Mouse (Mus musculus) neural tube, embryonic 15.5 days (tissue): ENCODE data around the gene Cd200. TPM values are rescaled to one million over a fixed set of nuclear protein-coding genes. Genes with fewer than 3 reads are reported as not detected.

ENCODE experiments used
- ATAC-seq: fragments of 200-750 bp; cut with Nextera tagmentation; 2 replicates; pipeline ENCODE4 v1.8.0; 2017; ENCODE audit warnings: mild to moderate bottlenecking, moderate TSS enrichment, moderate library complexity; ENCODE audit not compliant: low FRiP score
- H3K27ac ChIP-seq: fragments of 300-500 bp; sonication (generic); replicated peaks from 2 replicates; pipeline ENCODE4 v1.5.1; 2015; ENCODE audit warnings: mild to moderate bottlenecking, inconsistent platforms
- H3K27me3 ChIP-seq: fragments of 300-500 bp; sonication (generic); replicated peaks from 2 replicates; pipeline ENCODE4 v1.6.1; 2015; ENCODE audit warnings: inconsistent platforms
- H3K36me3 ChIP-seq: fragments of 300-500 bp; sonication (generic); 2 replicates; pipeline ENCODE4 v1.6.1; 2015; ENCODE audit warnings: inconsistent platforms
- H3K4me1 ChIP-seq: fragments of 300-500 bp; sonication (generic); 2 replicates; pipeline ENCODE4 v1.6.1; 2015; ENCODE audit warnings: inconsistent platforms
- H3K4me2 ChIP-seq: fragments of 300-500 bp; sonication (generic); 2 replicates; pipeline ENCODE4 v1.6.1; 2015; ENCODE audit warnings: inconsistent platforms, mild to moderate bottlenecking, moderate library complexity
- H3K4me3 ChIP-seq: fragments of 300-500 bp; sonication (generic); replicated peaks from 2 replicates; pipeline ENCODE4 v1.5.1; 2015; ENCODE audit warnings: mild to moderate bottlenecking, inconsistent platforms
- H3K9ac ChIP-seq: fragments of 300-500 bp; sonication (generic); replicated peaks from 2 replicates; pipeline ENCODE4 v1.6.1; 2015; ENCODE audit warnings: mild to moderate bottlenecking, inconsistent platforms
- H3K9me3 ChIP-seq: fragments of 300-500 bp; sonication (generic); replicated peaks from 2 replicates; pipeline ENCODE4 v1.6.1; 2016; ENCODE audit warnings: inconsistent platforms
- WGBS: fragments of 180-500 bp; shearing (Covaris S2); methylation state at CpG from one replicate; pipeline ENCODE4 v1.1.7; 2015; ENCODE audit warnings: mixed read lengths; 5-methylcytosine and 5-hydroxymethylcytosine counted together
- polyA plus RNA-seq: library from polyadenylated mRNA; unstranded; fragments of >200 nt; fragmentation: Nextera tagmentation; extraction: Ambion mirVana; gene quantifications from 2 replicates; pipeline ENCODE4 v1.2.1, GENCODE M21; 2015

Gene Cd200
- polyA plus RNA-seq, 1 experiment from 2014 or later, result 354 TPM

DNA sequence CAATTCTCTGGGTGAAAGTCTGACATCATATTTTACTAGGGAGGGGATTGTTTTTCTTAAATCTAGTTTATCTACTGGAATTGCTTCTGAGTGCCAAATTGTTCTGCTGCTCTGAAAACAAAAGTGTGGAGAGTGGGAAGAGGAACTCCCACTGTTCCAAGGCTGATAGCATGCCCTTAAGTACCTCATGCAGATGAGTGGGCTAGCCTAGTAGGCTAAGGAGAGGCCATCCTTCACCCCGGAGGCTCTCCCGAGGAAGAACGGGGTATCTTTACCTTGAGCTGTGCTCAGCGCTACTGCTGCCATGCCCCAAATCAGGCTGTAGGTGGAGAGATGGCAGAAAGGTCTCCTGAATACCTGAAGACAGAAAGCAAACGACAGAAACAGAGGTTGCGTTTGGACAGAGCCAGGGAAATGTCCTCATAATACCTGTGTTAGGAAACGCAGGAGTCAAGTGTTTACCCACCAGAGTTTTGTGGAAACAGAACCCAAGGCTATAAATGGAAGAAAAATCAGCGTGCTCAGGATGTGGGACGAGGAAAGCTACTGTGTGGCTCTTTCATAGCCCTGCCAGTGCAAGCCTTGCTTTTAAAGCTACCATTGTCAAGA is 8.8 kb downstream of the Cd200 start:
- no peak for ATAC-seq
- Histone ChIP-seq H3K36me3 (peaks cover 29% of the 10 kb centered on the region), H3K9ac (no peak overlapping the region), H3K4me1 (0 out of 2 replicates have a peak, but pooled peaks cover 4% of the 10 kb centered on the region), H3K27me3 (no peaks in the 10 kb centered on the region), H3K4me2 (no peak overlapping the region), H3K9me3 (no peaks in the 10 kb centered on the region), H3K4me3 (no peak overlapping the region), H3K27ac (no peak overlapping the region)
- 75% methylated on average over 9 of the region's 9 CpGs for WGBS

DNA sequence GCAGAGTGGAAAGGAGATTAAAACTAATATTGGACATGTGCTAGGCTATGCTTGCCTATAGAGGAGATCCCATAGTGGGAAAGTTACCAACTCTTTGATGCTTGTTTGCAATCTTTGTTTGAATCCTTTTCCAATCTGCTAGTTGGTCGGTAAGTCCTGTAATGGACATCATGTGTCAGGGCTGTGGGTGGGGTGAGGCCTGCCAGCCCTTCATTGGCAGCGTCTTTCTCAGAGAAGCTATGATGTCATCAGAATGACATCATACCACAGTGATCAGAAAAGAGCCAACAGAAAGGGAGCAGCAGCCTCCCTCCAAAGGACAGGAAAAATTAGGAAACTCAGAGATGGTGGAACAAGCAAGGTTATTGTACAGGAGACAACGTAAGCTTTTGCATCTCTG is 9.4 kb downstream of the Cd200 start:
- no peak overlapping the region for H3K4me3 ChIP-seq
- no peak overlapping the region for H3K9ac ChIP-seq
- H3K4me2 ChIP-seq, result no peak overlapping the region
- 88% methylated on average over 3 of the region's 3 CpGs for WGBS
- peaks cover 36% of the 10 kb centered on the region for H3K36me3 ChIP-seq
- no peak overlapping the region for H3K27ac ChIP-seq
- no peaks in the 10 kb centered on the region for H3K27me3 ChIP-seq
- 0 out of 2 replicates have a peak, but pooled peaks cover 4% of the 10 kb centered on the region for H3K4me1 ChIP-seq
- ATAC-seq, result no peak
- H3K9me3 ChIP-seq, result no peaks in the 10 kb centered on the region

DNA sequence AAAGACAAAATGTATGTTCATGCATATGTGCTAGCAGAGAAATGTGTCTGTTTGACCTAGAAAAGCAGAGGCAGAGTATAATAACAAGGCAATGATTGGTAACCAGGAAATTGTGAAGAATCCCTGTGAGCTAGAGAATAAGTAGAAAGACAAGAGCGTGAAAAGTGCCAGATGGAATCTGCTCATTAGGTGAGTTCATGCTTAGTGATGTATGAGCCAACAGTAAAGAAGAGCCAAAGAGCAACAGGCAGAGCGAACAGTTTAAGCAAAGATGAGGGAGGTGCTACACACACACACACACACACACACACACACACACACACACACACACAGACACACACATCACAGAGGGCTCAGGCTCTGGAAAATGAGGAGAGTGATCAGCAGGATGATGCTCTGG is 11.4 kb downstream of the Cd200 start:
- 76% methylated on average over 2 of the region's 2 CpGs for WGBS
- Histone ChIP-seq H3K9ac (no peak overlapping the region), H3K9me3 (no peaks in the 10 kb centered on the region), H3K4me3 (no peak overlapping the region), H3K4me2 (no peak overlapping the region), H3K36me3 (peaks cover 44% of the 10 kb centered on the region), H3K4me1 (0 out of 2 replicates have a peak, but pooled peaks cover 4% of the 10 kb centered on the region), H3K27me3 (no peaks in the 10 kb centered on the region), H3K27ac (no peak overlapping the region)
- no peak for ATAC-seq

DNA sequence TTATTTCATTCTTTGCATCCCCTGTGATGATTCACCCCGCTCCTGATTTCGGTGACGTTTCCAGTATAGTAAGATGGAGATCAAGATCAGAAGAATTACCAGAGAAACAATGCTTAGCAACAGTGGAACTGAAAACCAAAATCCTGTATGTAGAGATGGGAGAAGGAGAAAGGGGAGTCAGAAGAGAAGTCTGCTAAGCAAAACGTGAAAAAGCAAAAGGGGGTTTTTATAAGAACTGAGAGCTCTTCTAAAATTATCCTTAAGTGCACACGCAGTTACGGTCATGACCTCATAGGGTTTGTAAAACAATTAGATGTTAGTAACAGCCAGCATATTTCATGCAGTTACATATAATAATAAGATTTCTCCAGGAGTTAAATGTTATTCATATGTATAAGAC is 16.6 kb downstream of the Cd200 start:
- Histone ChIP-seq H3K4me2 (no peak overlapping the region), H3K36me3 (peaks cover 55% of the 10 kb centered on the region), H3K27ac (no peak overlapping the region), H3K9ac (no peak overlapping the region), H3K27me3 (no peaks in the 10 kb centered on the region), H3K4me3 (no peak overlapping the region), H3K9me3 (no peaks in the 10 kb centered on the region), H3K4me1 (no peaks in the 10 kb centered on the region)
- no peak for ATAC-seq
- WGBS, result 93% methylated on average over 6 of the region's 6 CpGs

DNA sequence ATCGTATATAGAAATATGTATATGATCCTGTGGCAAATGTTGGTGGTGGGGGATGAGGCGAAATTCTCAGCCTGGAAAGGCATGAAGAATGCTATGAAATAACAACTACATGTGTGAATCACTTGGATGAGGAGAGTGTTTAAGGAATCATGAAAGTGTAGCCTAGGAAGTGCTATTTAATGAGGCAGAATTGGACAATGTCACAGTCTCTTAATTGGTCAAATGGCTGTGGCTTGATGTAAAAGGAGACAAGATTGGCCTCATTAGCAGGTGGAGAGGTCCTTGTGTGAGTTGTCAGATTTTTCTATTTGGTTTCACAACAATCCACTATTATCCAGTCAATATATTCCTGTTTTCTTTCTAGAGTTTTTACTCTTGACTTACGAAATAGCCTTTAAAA is 17.2 kb downstream of the Cd200 start:
- WGBS, result 97% methylated on average over 3 of the region's 3 CpGs
- no peak for ATAC-seq
- H3K27me3 ChIP-seq, result no peaks in the 10 kb centered on the region
- H3K9ac ChIP-seq, result no peak overlapping the region
- peaks cover 53% of the 10 kb centered on the region for H3K36me3 ChIP-seq
- H3K4me1 ChIP-seq, result no peaks in the 10 kb centered on the region
- H3K9me3 ChIP-seq, result no peaks in the 10 kb centered on the region
- H3K4me3 ChIP-seq, result no peak overlapping the region
- H3K27ac ChIP-seq, result no peak overlapping the region
- no peak overlapping the region for H3K4me2 ChIP-seq

DNA sequence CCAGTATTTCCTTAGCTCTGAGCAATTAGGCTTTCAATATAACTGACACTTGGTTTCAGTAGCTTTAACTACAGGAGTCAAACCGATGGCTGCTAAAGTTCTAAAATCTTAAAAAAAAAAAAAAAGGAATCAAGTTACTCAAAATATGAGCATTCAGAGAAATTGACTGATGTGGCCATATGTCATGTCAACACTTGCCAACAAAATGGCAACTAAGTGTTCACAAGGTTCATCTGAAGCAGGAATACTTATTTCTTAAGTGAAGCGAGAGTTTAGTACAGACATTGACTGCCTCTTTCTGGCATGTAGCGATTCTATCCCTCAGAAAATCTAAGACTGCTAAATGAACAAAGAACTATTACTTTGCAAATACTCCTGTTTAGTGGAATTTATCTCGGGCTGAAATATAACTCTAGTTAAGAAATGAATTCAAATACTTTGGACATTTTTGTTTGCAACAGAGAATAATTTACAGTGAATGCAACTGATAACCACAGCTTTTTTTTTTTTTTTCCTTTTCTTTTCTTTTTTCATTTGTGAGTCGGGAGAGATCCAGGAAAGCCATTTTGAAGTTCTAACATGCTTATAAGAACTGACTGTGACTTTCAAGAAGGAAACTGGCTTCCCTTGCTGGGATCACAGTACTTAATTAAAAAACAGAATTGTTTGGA is 18.4 kb downstream of the Cd200 start:
- Histone ChIP-seq H3K4me1 (no peaks in the 10 kb centered on the region), H3K9me3 (no peaks in the 10 kb centered on the region), H3K9ac (no peak overlapping the region), H3K36me3 (peaks cover 43% of the 10 kb centered on the region), H3K4me3 (no peak overlapping the region), H3K27ac (no peak overlapping the region), H3K27me3 (no peaks in the 10 kb centered on the region), H3K4me2 (no peak overlapping the region)
- ATAC-seq, result no peak
- 91% methylated on average over 5 of the region's 5 CpGs for WGBS

DNA sequence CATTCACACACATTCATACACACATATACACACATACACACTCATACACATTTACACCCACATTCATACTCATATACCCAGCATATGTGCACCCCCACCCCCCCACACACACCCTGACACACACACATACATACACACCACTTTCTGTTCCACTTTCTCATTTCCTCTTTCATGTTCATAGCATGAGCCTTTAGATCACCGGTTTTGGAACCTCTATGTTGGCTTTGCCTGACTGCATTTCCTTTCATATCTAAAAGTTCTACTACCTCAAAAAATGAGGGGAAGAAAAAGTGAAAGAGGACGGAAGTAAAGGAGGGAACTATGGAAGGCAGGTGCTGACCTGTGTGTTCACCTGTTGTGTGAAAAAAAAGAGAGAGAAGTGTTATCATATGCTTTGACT is 19.0 kb downstream of the Cd200 start:
- no peak overlapping the region for H3K4me3 ChIP-seq
- no peak overlapping the region for H3K9ac ChIP-seq
- no peaks in the 10 kb centered on the region for H3K27me3 ChIP-seq
- ATAC-seq, result no peak
- peaks cover 37% of the 10 kb centered on the region for H3K36me3 ChIP-seq
- no peak overlapping the region for H3K4me2 ChIP-seq
- WGBS, result 90% methylated on average over 2 of the region's 2 CpGs
- H3K4me1 ChIP-seq, result no peaks in the 10 kb centered on the region
- no peaks in the 10 kb centered on the region for H3K9me3 ChIP-seq
- no peak overlapping the region for H3K27ac ChIP-seq

DNA sequence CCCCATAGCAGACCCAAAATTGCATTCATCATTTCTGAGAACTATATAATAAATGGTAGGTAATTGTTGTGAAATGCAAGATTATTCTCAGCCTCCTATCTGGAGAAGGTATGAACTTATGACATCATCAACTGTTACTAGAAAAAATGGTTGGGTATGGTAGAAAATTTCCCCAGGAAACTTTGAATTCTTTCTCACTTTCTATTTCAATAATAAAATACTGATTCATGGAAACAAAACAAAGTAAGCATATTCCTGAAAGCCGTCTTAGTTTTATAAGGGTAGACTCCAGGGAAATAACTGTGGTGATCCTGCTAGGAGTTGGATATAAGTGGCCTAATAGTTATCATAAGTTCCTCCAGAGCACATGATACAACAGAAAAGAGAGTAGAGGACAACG is 19.8 kb downstream of the Cd200 start:
- peaks cover 33% of the 10 kb centered on the region for H3K36me3 ChIP-seq

DNA sequence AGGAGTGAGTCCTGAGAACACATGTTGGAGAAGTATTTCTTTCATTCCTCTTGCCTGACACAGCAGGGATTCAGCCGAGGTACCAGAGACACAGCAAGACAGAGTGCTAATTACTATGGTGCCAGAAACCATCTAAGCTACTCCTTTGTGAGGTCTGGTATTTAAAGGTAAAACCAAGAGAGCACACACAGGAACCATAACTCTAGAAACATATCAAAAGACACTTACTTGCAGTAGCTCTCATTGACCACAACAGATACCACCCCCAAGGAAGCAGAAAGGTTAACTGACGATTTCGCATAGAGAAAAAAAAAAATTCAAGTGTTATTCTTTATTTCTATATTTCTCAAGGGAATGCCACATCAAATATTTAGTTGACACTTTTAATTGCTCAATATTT is 27.0 kb downstream of the Cd200 start:
- Histone ChIP-seq H3K27me3 (no peaks in the 10 kb centered on the region), H3K9me3 (no peaks in the 10 kb centered on the region), H3K27ac (no peak overlapping the region), H3K4me1 (no peaks in the 10 kb centered on the region), H3K36me3 (peaks cover 38% of the 10 kb centered on the region), H3K9ac (no peak overlapping the region), H3K4me2 (no peak overlapping the region), H3K4me3 (no peak overlapping the region)
- ATAC-seq, result no peak
- WGBS, result 84% methylated on average over 3 of the region's 3 CpGs

More for the DNA sequence above, 19.8 kb downstream of the Cd200 start:
- H3K4me2 ChIP-seq, result no peak overlapping the region
- WGBS, result 92% methylated on average over 2 of the region's 2 CpGs
- H3K4me3 ChIP-seq, result no peak overlapping the region
- H3K27ac ChIP-seq, result no peak overlapping the region
- no peaks in the 10 kb centered on the region for H3K27me3 ChIP-seq
- ATAC-seq, result no peak
- no peaks in the 10 kb centered on the region for H3K4me1 ChIP-seq
- no peaks in the 10 kb centered on the region for H3K9me3 ChIP-seq
- H3K9ac ChIP-seq, result no peak overlapping the region

DNA sequence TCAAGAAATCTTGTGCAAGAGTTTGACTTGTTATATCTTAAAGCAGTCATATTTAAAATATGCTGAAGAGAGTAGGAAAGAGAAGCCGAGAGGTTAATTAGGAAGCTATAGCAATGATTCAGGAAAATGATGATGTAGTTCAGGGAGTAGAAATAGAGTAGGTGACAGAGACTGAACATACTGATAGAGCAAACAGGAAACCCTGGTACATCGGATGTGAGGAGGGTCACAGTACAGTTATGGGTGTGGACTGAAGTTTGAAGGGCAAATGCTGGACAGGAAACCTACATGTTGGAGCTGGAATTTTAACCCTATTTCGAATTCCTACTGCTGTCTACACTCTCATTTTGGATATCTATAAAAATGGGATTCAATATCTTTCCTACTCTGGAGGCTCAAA is 29.9 kb downstream of the Cd200 start:
- no peaks in the 10 kb centered on the region for H3K27me3 ChIP-seq
- no peak overlapping the region for H3K27ac ChIP-seq
- no peaks in the 10 kb centered on the region for H3K9me3 ChIP-seq
- ATAC-seq, result no peak
- WGBS, result 82% methylated on average over 3 of the region's 3 CpGs
- no peaks in the 10 kb centered on the region for H3K4me1 ChIP-seq
- no peak overlapping the region for H3K9ac ChIP-seq
- no peak overlapping the region for H3K4me3 ChIP-seq
- H3K4me2 ChIP-seq, result no peak overlapping the region
- H3K36me3 ChIP-seq, result peaks cover 35% of the 10 kb centered on the region

DNA sequence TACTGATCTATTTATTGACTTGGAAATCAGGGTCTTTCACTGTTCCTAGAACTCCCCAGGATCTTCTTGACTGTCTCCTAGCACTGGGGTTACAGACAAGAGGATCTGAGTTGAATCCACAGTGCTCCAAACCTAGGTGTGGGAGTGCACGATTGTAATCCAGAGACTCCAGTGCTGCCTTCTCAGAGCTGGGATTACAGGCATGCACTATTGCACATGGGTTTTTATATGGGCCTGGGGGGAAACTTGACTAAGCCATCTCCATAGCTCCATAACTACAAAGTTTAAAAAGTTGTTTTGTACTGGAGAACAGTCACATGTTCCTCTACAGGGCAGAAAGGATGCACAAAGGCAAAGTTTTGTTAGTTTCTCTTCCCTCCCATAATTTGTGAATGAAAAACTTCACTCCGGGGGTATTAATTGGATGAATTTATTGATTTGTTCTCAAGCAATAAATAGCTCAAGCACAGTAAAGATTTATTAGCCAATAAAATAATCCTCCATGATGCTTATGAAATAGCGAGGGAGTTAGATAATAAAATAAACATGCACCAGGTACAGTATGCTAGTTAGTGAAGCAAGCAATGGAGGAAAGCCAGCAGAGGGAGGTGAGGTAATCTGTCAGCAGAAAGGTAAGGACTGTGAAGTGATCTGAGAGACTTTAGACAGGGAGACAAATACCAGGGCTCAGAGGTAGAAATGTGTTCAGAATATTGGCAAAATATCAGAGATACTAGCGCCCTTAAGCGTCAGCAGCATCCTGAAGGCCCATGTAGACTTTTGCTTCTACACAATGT is 30.5 kb downstream of the Cd200 start:
- H3K9ac ChIP-seq, result no peak overlapping the region
- no peak overlapping the region for H3K4me3 ChIP-seq
- H3K27ac ChIP-seq, result no peak overlapping the region
- H3K36me3 ChIP-seq, result peaks cover 28% of the 10 kb centered on the region
- no peak for ATAC-seq
- H3K27me3 ChIP-seq, result no peaks in the 10 kb centered on the region
- H3K4me1 ChIP-seq, result no peaks in the 10 kb centered on the region
- 87% methylated on average over 5 of the region's 5 CpGs for WGBS
- H3K4me2 ChIP-seq, result no peak overlapping the region
- no peaks in the 10 kb centered on the region for H3K9me3 ChIP-seq

DNA sequence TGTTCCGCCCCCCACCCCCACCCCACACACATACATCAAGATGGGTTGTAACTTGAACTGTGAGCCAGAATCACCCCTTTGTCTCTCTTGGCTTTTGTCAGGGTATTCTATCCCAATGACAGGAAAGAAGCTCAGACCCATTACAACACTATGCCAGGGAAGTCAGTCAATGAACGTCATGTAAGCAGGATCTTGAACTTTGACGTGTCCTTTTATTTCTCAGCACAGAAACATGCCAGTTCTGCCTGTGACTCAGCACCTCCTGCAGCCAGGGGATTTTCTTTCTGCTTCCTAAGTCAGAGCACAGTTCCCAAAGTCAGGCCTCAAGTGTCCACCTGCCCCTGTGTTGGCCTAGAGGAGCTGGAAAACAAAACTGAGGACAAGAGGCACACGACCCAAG is 31.5 kb downstream of the Cd200 start:
- Histone ChIP-seq H3K4me3 (no peak overlapping the region), H3K9ac (no peak overlapping the region), H3K27me3 (no peaks in the 10 kb centered on the region), H3K36me3 (peaks cover 18% of the 10 kb centered on the region), H3K9me3 (no peaks in the 10 kb centered on the region), H3K4me2 (no peak overlapping the region), H3K4me1 (no peaks in the 10 kb centered on the region), H3K27ac (no peak overlapping the region)
- ATAC-seq, result no peak
- 83% methylated on average over 4 of the region's 4 CpGs for WGBS
